ENCODE assay signal across 8 mouse cellular contexts in the genomic region with DNA sequence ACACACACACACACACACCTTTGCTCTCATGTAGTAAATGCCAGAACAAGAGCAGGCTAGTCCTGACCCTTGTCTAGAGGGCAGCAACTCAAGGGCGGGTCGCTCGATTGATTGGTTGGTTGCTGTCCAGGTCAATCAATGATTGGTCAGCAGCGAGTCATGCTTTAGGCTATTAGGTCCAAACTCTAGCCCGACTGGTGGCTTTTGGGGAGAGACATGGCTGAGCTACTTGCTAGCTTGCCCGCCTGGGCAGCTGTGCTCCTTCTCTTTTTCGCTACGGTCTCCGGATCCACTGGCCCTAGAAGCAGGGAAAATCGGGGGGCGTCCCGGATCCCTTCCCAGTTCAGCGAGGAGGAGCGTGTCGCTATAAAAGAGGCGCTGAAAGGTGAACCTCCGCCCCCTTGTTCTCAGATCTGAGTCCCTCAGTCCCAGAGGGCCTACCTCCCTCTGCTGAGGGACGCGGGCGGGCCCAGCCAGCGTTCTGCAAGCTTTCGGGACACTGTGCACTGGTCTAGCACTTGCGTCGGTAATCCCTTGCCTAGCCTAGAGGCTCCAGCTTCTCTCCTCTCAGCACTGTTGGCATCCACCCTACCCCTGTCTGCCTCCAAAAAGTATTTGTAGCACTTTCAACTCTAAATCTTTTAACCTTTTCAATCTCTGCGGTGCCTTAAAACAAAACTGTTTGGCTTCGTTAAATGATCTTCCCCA. TPM values are rescaled to one million over a fixed set of nuclear protein-coding genes. Genes with fewer than 3 reads are reported as not detected.
DNase-seq lines count a peak whose midpoint lies in the region; ATAC-seq and TF ChIP-seq lines count a peak whose summit lies in the region.

Gene Pm20d1 (plus strand): TSS at position 180 of the 708 bp plus-strand sequence.

- no peak within 1 kb of the TSS for H3K27ac ChIP-seq in embryonic facial prominence, embryonic 11.5 days (replicated peaks; ENCODE audit: low read depth, low read length)
- 0 out of 2 replicates have a peak within 1 kb of the TSS, but pooled peaks have one; percentile 6 for H3K27ac ChIP-seq in heart, embryonic 11.5 days (ENCODE audit: low read depth, low read length)
- peak within 1 kb of the TSS; percentile 58 for H3K27ac ChIP-seq in kidney, adult 2 months (ENCODE audit: insufficient read depth, low read depth, low read length)
- H3K27ac ChIP-seq in liver, embryonic 15.5 days (replicated peaks): no peak within 1 kb of the TSS
- H3K27ac ChIP-seq in neural tube, embryonic 11.5 days (ENCODE audit: low read depth, low read length): no peak within 1 kb of the TSS

- H3K4me2 ChIP-seq in embryonic facial prominence, embryonic 11.5 days (ENCODE audit: low read depth, low read length): peak within 1 kb of the TSS; percentile 37
- peak within 1 kb of the TSS; percentile 71 for H3K4me2 ChIP-seq in heart, embryonic 11.5 days
- peak within 1 kb of the TSS; percentile 35 for H3K4me2 ChIP-seq in liver, embryonic 15.5 days
- H3K4me2 ChIP-seq in neural tube, embryonic 11.5 days (ENCODE audit: low read depth): peak within 1 kb of the TSS; percentile 51

- no peaks in the 10 kb centered on the region for H3K36me3 ChIP-seq in embryonic facial prominence, embryonic 11.5 days (replicated peaks; ENCODE audit: control insufficient read depth, insufficient read depth, low read depth, low read length)
- H3K36me3 ChIP-seq in heart, embryonic 11.5 days (ENCODE audit: control insufficient read depth, insufficient read depth, low read length): no peaks in the 10 kb centered on the region
- no peaks in the 10 kb centered on the region for H3K36me3 ChIP-seq in kidney, adult 2 months (ENCODE audit: control insufficient read depth, insufficient read depth, low read length)
- H3K36me3 ChIP-seq in liver, embryonic 15.5 days (replicated peaks): no peaks in the 10 kb centered on the region
- no peaks in the 10 kb centered on the region for H3K36me3 ChIP-seq in neural tube, embryonic 11.5 days (ENCODE audit: control insufficient read depth, insufficient read depth, low read length)

- peak; percentile 35 for TF ChIP-seq POLR2A in kidney, adult 2 months (IDR thresholded peaks at IDR 0.05; ENCODE audit: low read depth, low read length)

- no peaks in the 10 kb centered on the region for H3K9me3 ChIP-seq in embryonic facial prominence, embryonic 11.5 days (replicated peaks; ENCODE audit: control insufficient read depth, low read length)
- no peaks in the 10 kb centered on the region for H3K9me3 ChIP-seq in heart, embryonic 11.5 days (replicated peaks; ENCODE audit: control insufficient read depth, low read length)
- no peaks in the 10 kb centered on the region for H3K9me3 ChIP-seq in liver, embryonic 15.5 days (replicated peaks)
- no peaks in the 10 kb centered on the region for H3K9me3 ChIP-seq in neural tube, embryonic 11.5 days (ENCODE audit: control insufficient read depth, low read length)

- H3K4me1 ChIP-seq in embryonic facial prominence, embryonic 11.5 days (ENCODE audit: control insufficient read depth, insufficient read depth, low read length): no peaks in the 10 kb centered on the region
- peaks cover 3% of the 10 kb centered on the region; the same call in 1 of the 2 replicates for H3K4me1 ChIP-seq in heart, embryonic 11.5 days (ENCODE audit: control insufficient read depth, insufficient read depth, low read length)
- no peaks in the 10 kb centered on the region; the same call in 1 of the 2 replicates for H3K4me1 ChIP-seq in kidney, adult 2 months (ENCODE audit: control insufficient read depth, insufficient read depth, low read length)
- no peaks in the 10 kb centered on the region for H3K4me1 ChIP-seq in liver, embryonic 15.5 days (replicated peaks)
- no peaks in the 10 kb centered on the region for H3K4me1 ChIP-seq in neural tube, embryonic 11.5 days (ENCODE audit: control insufficient read depth, insufficient read depth, low read length)

- peak; percentile 83 for ATAC-seq in frontal cortex, adult (ENCODE audit: low TSS enrichment)
- ATAC-seq in embryonic facial prominence, embryonic 11.5 days (replicated peaks; ENCODE audit: insufficient number of reproducible peaks, low FRiP score, low TSS enrichment, low read depth): peak; percentile 65; the same call in 1 of the 2 replicates
- ATAC-seq in heart, embryonic 11.5 days (replicated peaks; ENCODE audit: insufficient number of reproducible peaks, low FRiP score, low TSS enrichment): peak; percentile 31; the same call in 1 of the 2 replicates
- peak; percentile 86 for ATAC-seq in liver, embryonic 15.5 days (ENCODE audit: insufficient read depth)
- no peak for ATAC-seq in neural tube, embryonic 11.5 days (ENCODE audit: insufficient read depth, low FRiP score, low TSS enrichment)

- DNase-seq in frontal cortex, postnatal 25 days (ENCODE audit: low spot score in 2 of 2): no peak
- peak; percentile 38 for DNase-seq in embryonic facial prominence, embryonic 11.5 days (ENCODE audit: low spot score)
- DNase-seq in kidney, adult 2 months: peak; percentile 95
- DNase-seq in neural tube, embryonic 11.5 days (ENCODE audit: low spot score): peak; percentile 48
- peak; percentile 54 to 69 for DNase-seq in urinary bladder, postnatal 4 days (ENCODE audit: low spot score in 2 of 2)

- H3K4me3 ChIP-seq in embryonic facial prominence, embryonic 11.5 days (ENCODE audit: low read depth, low read length): peak within 1 kb of the TSS; percentile 15
- H3K4me3 ChIP-seq in heart, embryonic 11.5 days (ENCODE audit: low read depth, low read length): peak within 1 kb of the TSS; percentile 36
- peak within 1 kb of the TSS; percentile 39 for H3K4me3 ChIP-seq in kidney, adult 2 months (ENCODE audit: insufficient read depth, low read depth, low read length)
- H3K4me3 ChIP-seq in liver, embryonic 15.5 days (replicated peaks): peak within 1 kb of the TSS; percentile 34
- H3K4me3 ChIP-seq in neural tube, embryonic 11.5 days (ENCODE audit: low read depth, low read length): peak within 1 kb of the TSS; percentile 28

- peak within 1 kb of the TSS; percentile 33 for H3K9ac ChIP-seq in embryonic facial prominence, embryonic 11.5 days (replicated peaks; ENCODE audit: low read length)
- H3K9ac ChIP-seq in heart, embryonic 11.5 days (ENCODE audit: low read depth, low read length): peak within 1 kb of the TSS; percentile 63; the same call in 1 of the 2 replicates
- no peak within 1 kb of the TSS for H3K9ac ChIP-seq in liver, embryonic 15.5 days
- H3K9ac ChIP-seq in neural tube, embryonic 11.5 days (ENCODE audit: low read length): peak within 1 kb of the TSS; percentile 51

- H3K27me3 ChIP-seq in embryonic facial prominence, embryonic 11.5 days (ENCODE audit: control insufficient read depth, insufficient read depth, low read length): no peaks in the 10 kb centered on the region
- no peaks in the 10 kb centered on the region; the same call in 1 of the 2 replicates for H3K27me3 ChIP-seq in heart, embryonic 11.5 days (ENCODE audit: control insufficient read depth, insufficient read depth, low read length)
- H3K27me3 ChIP-seq in kidney, adult 2 months (replicated peaks; ENCODE audit: control insufficient read depth, insufficient read depth, low read length): no peaks in the 10 kb centered on the region
- H3K27me3 ChIP-seq in liver, embryonic 15.5 days: peaks cover 30% of the 10 kb centered on the region
- no peaks in the 10 kb centered on the region for H3K27me3 ChIP-seq in neural tube, embryonic 11.5 days (ENCODE audit: control insufficient read depth, insufficient read depth, low read length)

- 5% methylated on average over 26 of the region's 26 CpGs for WGBS in embryonic facial prominence, embryonic 11.5 days
- WGBS in heart, embryonic 11.5 days (ENCODE audit: insufficient replicate concordance): 6% methylated on average over 26 of the region's 26 CpGs
- 8% methylated on average over 26 of the region's 26 CpGs for WGBS in kidney, adult 2 months
- 11% methylated on average over 26 of the region's 26 CpGs for WGBS in liver, embryonic 15.5 days (ENCODE audit: insufficient replicate concordance)
- 4% methylated on average over 26 of the region's 26 CpGs for WGBS in neural tube, embryonic 11.5 days

- no peak for TF ChIP-seq CTCF in kidney, adult 2 months (conservative IDR thresholded peaks at IDR 0.05; ENCODE audit: insufficient read depth, insufficient read length, low read depth, low read length)

RNA-seq across cellular contexts. Expression of gene Pm20d1, which starts in this region (rescaled TPM):
- 1.0 and 1.1 TPM in 2 replicates for polyA plus RNA-seq in embryonic facial prominence, embryonic 11.5 days (2014; fragmentation: Nextera tagmentation; extraction: Ambion mirVana)
- polyA plus RNA-seq in heart, embryonic 11.5 days (2014; fragmentation: Nextera tagmentation; extraction: Ambion mirVana): 0.75 and 1.3 TPM in 2 replicates
- polyA plus RNA-seq in kidney, adult 2 months (2012; rRNA removed): 26.3 and 27.7 TPM in 2 replicates
- polyA plus RNA-seq in liver, embryonic 15.5 days (2015; fragmentation: Nextera tagmentation; extraction: Ambion mirVana): 4.5 and 6.4 TPM in 2 replicates
- 0.72 and 2.3 TPM in 2 replicates for polyA plus RNA-seq in neural tube, embryonic 11.5 days (2014; fragmentation: Nextera tagmentation; extraction: Ambion mirVana)

Comparison
In these comparisons a context has a peak if more than half of its experiments do, and no peak if none do; other contexts are left out.
1. DNase-seq: peak in embryonic facial prominence, embryonic 11.5 days (single experiment), kidney, adult 2 months (single experiment), neural tube, embryonic 11.5 days (single experiment) and urinary bladder, postnatal 4 days (2 of 2); none in frontal cortex, postnatal 25 days (0 of 2).
2. H3K27ac ChIP-seq: peak in heart, embryonic 11.5 days (single experiment) and kidney, adult 2 months (single experiment); none in embryonic facial prominence, embryonic 11.5 days (single experiment), liver, embryonic 15.5 days (single experiment) and neural tube, embryonic 11.5 days (single experiment).
3. Peak in every context shown above with its lines, with median percentiles within 50 percentile points of each other: H3K4me2 ChIP-seq and H3K4me3 ChIP-seq.